9 mouse cellular contexts compared by ENCODE assay signal in the genomic region with DNA sequence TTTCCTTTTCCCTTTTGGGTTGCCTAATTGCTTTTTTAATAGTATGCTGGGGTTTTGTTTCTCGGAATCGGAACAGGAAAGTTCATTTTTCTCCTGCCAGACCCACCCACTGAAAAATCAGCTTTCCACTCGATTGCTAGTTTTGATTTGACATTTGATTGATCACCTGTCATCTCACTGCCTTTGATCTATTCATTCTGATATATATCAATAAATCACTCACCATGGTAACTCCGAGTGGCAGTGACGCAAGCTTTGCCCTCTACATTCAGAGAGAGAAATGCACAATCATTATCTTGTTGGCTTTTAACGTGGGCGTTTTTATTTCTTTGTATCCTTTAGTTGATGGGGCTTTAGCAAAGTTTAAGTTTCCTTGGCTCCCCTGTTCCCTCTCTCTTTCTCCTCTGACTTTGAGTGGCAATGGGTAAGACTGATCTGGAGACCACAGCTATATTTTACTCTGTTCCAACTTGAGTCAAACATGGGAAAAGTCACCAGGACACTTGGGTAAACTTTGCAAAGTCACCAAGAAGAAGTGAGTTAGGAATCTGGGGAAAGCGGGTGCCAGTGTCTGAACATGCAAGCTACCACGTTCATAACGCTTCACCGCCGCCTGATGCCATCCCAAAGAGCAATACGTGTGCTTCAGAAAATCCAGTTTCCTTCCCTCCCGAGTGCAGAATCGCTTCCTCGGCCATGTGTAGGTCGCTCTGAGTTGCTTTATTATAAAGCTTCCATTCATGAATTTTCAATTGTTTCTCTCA. TPM values are rescaled to one million over a fixed set of nuclear protein-coding genes. Genes with fewer than 3 reads are reported as not detected.
DNase-seq lines count a peak whose midpoint lies in the region; ATAC-seq lines count a peak whose summit lies in the region.
"Had no signal": no experiment of that assay in that cellular context is flagged by ENCODE, and none has a peak within 500 bp of the region (broad histone marks: within the 10 kb centered on the region; RNA-seq: fewer than 3 reads in every experiment).

No protein-coding gene starts in this region.

- H3K4me3 ChIP-seq in liver, embryonic 12.5 days: peak overlapping the region; percentile 53

- H3K4me1 ChIP-seq in liver, embryonic 12.5 days: no peaks in the 10 kb centered on the region

- no peaks in the 10 kb centered on the region for H3K9me3 ChIP-seq in liver, embryonic 12.5 days (replicated peaks)

- no peaks in the 10 kb centered on the region for H3K36me3 ChIP-seq in liver, embryonic 12.5 days

- peak overlapping the region; percentile 58 for H3K4me2 ChIP-seq in liver, embryonic 12.5 days

- peak overlapping the region; percentile 65 for H3K27ac ChIP-seq in liver, embryonic 12.5 days

- intact Hi-C loops in left cerebral cortex, postnatal 10 days (cut with DNase I): loop anchor here (5.0 kb wide), 1 partner anchor 88 kb away; no protein-coding TSS in a partner anchor

- DNase-seq in adrenal gland, postnatal 10 days: peak; percentile 30
- no peak for DNase-seq in adrenal gland, postnatal 4 days (ENCODE audit: low spot score in 2 of 2)
- DNase-seq in retina, postnatal 1 day: peak; percentile 29
- DNase-seq in retina, embryonic 14.5 days (ENCODE audit: low spot score): no peak
- no peak for DNase-seq in ovary, adult 18-20 months (ENCODE audit: low spot score)
- no peak for DNase-seq in cerebellum, adult 11 months
- no peak for DNase-seq in left cerebral cortex, postnatal 10 days (ENCODE audit: extremely low spot score in 1 of 2, low spot score in 2 of 2)

- peaks cover 27% of the 10 kb centered on the region for H3K27me3 ChIP-seq in liver, embryonic 12.5 days (replicated peaks)

- peak overlapping the region; percentile 1; the same call in 1 of the 2 replicates for H3K9ac ChIP-seq in liver, embryonic 12.5 days

- no peak for ATAC-seq in liver, embryonic 12.5 days

- WGBS in liver, embryonic 12.5 days (ENCODE audit: insufficient replicate concordance): 52% methylated on average over 17 of the region's 17 CpGs

RNA-seq across cellular contexts. Expression of gene Tshz2, which starts 2.0 kb away (rescaled TPM):
- total RNA-seq in adrenal gland, postnatal 10 days (2021): 10 to 100 TPM; 44.7 to 45.4 TPM
- 10 to 100 TPM; 68.4 to 69.6 TPM for total RNA-seq in adrenal gland, postnatal 4 days (2021)
- 2.9 and 3.5 TPM in 2 replicates for polyA plus RNA-seq in liver, embryonic 12.5 days (2016; fragmentation: Nextera tagmentation; extraction: Ambion mirVana)
- 10 to 100 TPM; 38.7 to 40.3 TPM for total RNA-seq in left cerebral cortex, postnatal 10 days (2021)

RNA-seq across cellular contexts. Expression of gene Gm11011, which starts 47.3 kb away (rescaled TPM):
- not detected for total RNA-seq in adrenal gland, postnatal 10 days (2021)
- not detected for total RNA-seq in adrenal gland, postnatal 4 days (2021)
- not detected in 2 replicates for polyA plus RNA-seq in liver, embryonic 12.5 days (2016; fragmentation: Nextera tagmentation; extraction: Ambion mirVana)
- not detected for total RNA-seq in left cerebral cortex, postnatal 10 days (2021)
- total RNA-seq: adrenal gland, postnatal 36 days had no signal

Comparison
In these comparisons a context has a peak if more than half of its experiments do, and no peak if none do; other contexts are left out.
1. DNase-seq: peak in adrenal gland, postnatal 10 days (single experiment) and retina, postnatal 1 day (single experiment); none in adrenal gland, postnatal 4 days (0 of 2), retina, embryonic 14.5 days (single experiment), ovary, adult 18-20 months (single experiment), cerebellum, adult 11 months (single experiment) and left cerebral cortex, postnatal 10 days (0 of 2).